Mouse (Mus musculus): ENCODE measurements around the gene Atrn. TPM values are rescaled to one million over a fixed set of nuclear protein-coding genes. Genes with fewer than 3 reads are reported as not detected.

The Atrn gene
- polyA plus RNA-seq, 1 experiment from 2014 or later: 13.6 TPM

DNA sequence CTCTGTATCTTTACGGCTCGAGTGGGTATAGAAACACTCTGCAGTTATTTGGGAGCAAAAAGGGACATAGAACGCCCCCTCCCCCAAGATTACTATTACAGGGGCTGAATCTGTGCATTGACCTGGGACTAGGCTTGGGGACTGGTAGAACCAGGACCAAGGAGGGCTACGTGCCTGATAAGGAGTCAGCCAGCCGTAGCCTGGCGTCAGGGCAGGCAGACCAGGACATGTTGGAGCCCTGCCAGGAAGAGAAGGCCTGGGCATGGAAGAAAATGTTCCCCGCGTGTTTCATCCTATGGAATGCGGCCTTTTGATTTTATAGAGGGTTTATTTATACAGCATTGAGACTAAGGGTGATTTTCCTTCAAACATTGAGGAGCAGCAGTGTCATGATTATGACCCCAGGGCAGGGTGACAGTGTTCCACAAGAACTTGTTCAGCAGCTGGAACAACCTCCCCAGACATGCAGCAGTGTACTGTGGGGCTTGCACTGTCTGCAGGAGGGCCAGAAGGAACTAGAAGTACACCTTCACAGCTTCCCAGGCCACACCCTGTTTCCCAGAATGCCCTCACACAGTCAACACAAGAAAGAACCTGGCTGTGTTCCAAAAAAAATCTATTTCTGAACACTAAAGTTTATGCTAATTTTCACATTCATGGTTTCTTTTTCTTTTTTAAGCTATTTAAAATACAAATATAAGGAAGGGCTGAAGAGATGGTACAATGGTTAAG is 138.9 kb downstream of the Atrn start:
- Histone ChIP-seq H3K9me3 (no peaks in the 10 kb centered on the region), H3K36me3 (no peaks in the 10 kb centered on the region), H3K27me3 (replicated peaks) (peaks cover 30% of the 10 kb centered on the region), H3K27ac (no peak overlapping the region), H3K4me1 (peaks cover 19% of the 10 kb centered on the region), H3K9ac (no peak overlapping the region), H3K4me2 (replicated peaks) (no peak overlapping the region), H3K4me3 (no peak overlapping the region)
- 89% methylated on average over 9 of the region's 9 CpGs for WGBS
- ATAC-seq (ENCODE audit: low FRiP score, low read depth): no peak

GRCm38 (mm10) chr2:131046025-131046424 is 139.7 kb downstream of the Atrn start:
- no peak overlapping the region for H3K27ac ChIP-seq
- no peak overlapping the region for H3K4me2 ChIP-seq (replicated peaks)
- H3K9ac ChIP-seq: no peak overlapping the region
- WGBS: 81% methylated on average over 2 of the region's 2 CpGs
- ATAC-seq (ENCODE audit: low FRiP score, low read depth): no peak
- peaks cover 23% of the 10 kb centered on the region for H3K27me3 ChIP-seq (replicated peaks)
- peaks cover 14% of the 10 kb centered on the region; the same call in 1 of the 2 replicates for H3K4me1 ChIP-seq
- H3K4me3 ChIP-seq: no peak overlapping the region
- H3K9me3 ChIP-seq: no peaks in the 10 kb centered on the region
- no peaks in the 10 kb centered on the region for H3K36me3 ChIP-seq

- no peak overlapping the region for H3K9ac ChIP-seq
- no peak overlapping the region for H3K4me3 ChIP-seq
- H3K4me1 ChIP-seq: peaks cover 29% of the 10 kb centered on the region
- no peak for ATAC-seq (ENCODE audit: low FRiP score, low read depth)
- no peaks in the 10 kb centered on the region for H3K9me3 ChIP-seq
- peaks cover 54% of the 10 kb centered on the region for H3K27me3 ChIP-seq (replicated peaks)
- no peak overlapping the region for H3K27ac ChIP-seq
- no peaks in the 10 kb centered on the region for H3K36me3 ChIP-seq
- 70% methylated on average over 5 of the region's 5 CpGs for WGBS
- H3K4me2 ChIP-seq (replicated peaks): no peak overlapping the region
Measured at GRCm38 (mm10) chr2:131052043-131052442, 145.7 kb downstream of the Atrn start.

- ATAC-seq (ENCODE audit: low FRiP score, low read depth): no peak
- Histone ChIP-seq H3K36me3 (no peaks in the 10 kb centered on the region), H3K27me3 (replicated peaks) (peaks cover 54% of the 10 kb centered on the region), H3K4me1 (peaks cover 29% of the 10 kb centered on the region), H3K27ac (no peak overlapping the region), H3K4me2 (replicated peaks) (no peak overlapping the region), H3K9me3 (no peaks in the 10 kb centered on the region), H3K9ac (no peak overlapping the region), H3K4me3 (no peak overlapping the region)
- WGBS: 63% methylated on average over 6 of the region's 6 CpGs
Measured at GRCm38 (mm10) chr2:131052862-131053418, 146.6 kb downstream of the Atrn start.

DNA sequence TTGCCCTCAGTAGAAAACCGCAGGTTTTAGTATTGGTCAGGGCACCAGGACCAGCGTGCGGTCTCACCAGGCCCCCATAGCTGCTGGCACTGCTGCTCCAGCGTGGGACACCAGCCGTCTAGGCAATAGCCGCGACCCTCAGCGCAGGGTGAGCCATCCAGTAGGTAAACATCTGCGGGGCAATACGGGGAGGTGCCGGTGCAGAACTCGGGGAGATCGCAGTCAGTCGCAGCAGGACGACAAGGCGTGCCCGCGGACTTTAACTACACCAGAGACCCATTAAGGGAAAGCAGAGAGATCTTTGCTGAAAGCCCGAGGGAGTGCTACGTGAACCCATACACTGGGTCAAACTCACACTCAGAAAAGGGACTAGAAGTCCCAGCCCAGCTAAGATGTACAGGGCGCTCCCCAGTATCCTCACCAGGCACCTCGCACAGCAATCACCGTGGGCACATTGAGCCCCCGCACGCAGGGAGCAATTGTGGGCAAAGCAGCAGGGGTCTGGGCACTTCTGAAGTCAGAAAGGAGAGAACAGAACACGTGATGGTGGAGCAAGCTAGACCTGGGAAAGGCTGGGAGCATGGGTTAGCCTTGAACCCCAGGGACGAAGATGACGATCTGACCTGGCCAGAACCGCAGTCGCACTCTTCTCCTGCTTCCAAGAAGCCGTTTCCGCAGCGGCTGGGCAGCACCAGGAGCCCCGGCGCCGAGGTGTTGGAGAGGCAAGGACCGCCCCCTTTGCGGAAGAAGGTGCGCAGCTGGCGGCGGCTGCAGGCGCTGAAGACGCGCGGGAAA is 147.8 kb downstream of the Atrn start:
- no peaks in the 10 kb centered on the region for H3K36me3 ChIP-seq
- H3K4me3 ChIP-seq: peak overlapping the region; percentile 20
- ATAC-seq (ENCODE audit: low FRiP score, low read depth): no peak
- H3K4me1 ChIP-seq: peaks cover 29% of the 10 kb centered on the region
- H3K27ac ChIP-seq: no peak overlapping the region
- peaks cover 54% of the 10 kb centered on the region for H3K27me3 ChIP-seq (replicated peaks)
- H3K4me2 ChIP-seq (replicated peaks): peak overlapping the region; percentile 52
- WGBS: under 1% methylated on average over 45 of the region's 45 CpGs
- H3K9ac ChIP-seq: 0 out of 2 replicates have a peak overlapping the region, but pooled peaks have one; percentile 29
- no peaks in the 10 kb centered on the region for H3K9me3 ChIP-seq

DNA sequence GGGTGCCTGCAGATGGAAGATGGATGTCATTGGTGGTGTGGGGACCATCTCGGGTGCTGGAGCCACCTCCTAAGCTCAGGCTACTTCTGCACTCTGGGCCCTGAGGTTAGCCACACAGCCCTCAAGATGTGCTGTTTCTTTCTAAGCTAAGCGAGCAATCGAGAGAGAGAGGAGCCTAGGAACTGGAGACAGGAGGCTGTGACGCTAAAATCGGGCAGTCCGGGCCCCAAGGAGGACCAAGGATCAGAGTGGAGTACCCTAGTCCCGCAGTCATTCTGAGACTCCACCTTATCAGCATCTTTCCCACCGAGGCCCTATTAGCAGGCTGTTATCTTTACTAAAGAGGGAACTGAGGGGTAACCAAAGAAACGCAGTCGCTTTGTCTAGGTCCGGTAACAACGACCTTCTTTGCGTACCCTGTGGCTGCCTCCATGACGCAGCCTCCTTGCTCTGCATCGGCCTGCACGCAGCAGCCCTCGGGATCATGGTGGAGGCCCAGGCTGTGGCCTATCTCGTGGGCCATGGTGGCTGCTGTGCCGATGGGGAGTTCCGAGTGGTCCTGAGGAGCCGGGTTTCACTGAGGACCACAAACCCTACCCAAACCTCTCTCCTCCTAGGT is 148.5 kb downstream of the Atrn start:
- no peaks in the 10 kb centered on the region for H3K36me3 ChIP-seq
- H3K27ac ChIP-seq: no peak overlapping the region
- H3K27me3 ChIP-seq (replicated peaks): peaks cover 54% of the 10 kb centered on the region
- no peak overlapping the region for H3K9ac ChIP-seq
- H3K9me3 ChIP-seq: no peaks in the 10 kb centered on the region
- H3K4me2 ChIP-seq (replicated peaks): peak overlapping the region; percentile 52
- 0 out of 2 replicates have a peak, but pooled peaks have one; percentile 20 for ATAC-seq (ENCODE audit: low FRiP score, low read depth)
- H3K4me1 ChIP-seq: peaks cover 29% of the 10 kb centered on the region
- H3K4me3 ChIP-seq: peak overlapping the region; percentile 20
- WGBS: 2% methylated on average over 21 of the region's 21 CpGs

DNA sequence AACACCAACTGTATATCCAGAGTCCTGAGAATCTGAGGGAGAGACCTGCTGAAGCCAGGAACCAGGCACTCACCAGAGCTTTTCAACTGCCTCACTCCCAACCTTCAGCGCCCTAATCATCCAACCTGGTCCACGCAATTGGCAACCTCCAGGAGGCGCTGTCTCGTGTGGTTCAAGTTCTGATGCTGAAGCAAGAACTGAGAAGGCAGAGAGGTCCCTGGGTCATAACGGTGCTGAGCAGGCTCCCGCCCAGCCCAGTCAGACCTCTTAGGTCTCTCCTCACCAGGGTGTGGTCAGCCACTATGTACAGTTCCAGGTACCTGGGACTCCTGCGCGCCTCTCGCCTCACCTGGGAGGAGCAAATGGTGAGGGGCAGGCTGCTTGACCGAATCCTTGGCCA is 149.3 kb downstream of the Atrn start:
- 5% methylated on average over 10 of the region's 10 CpGs for WGBS
- ATAC-seq (ENCODE audit: low FRiP score, low read depth): 0 out of 2 replicates have a peak, but pooled peaks have one; percentile 23
- Histone ChIP-seq H3K9ac (no peak overlapping the region), H3K4me1 (peaks cover 29% of the 10 kb centered on the region), H3K9me3 (no peaks in the 10 kb centered on the region), H3K27me3 (replicated peaks) (peaks cover 54% of the 10 kb centered on the region), H3K4me2 (replicated peaks) (peak overlapping the region; percentile 32; the same call in 1 of the 2 replicates), H3K4me3 (0 out of 2 replicates have a peak overlapping the region, but pooled peaks have one; percentile 5), H3K27ac (no peak overlapping the region), H3K36me3 (no peaks in the 10 kb centered on the region)

DNA sequence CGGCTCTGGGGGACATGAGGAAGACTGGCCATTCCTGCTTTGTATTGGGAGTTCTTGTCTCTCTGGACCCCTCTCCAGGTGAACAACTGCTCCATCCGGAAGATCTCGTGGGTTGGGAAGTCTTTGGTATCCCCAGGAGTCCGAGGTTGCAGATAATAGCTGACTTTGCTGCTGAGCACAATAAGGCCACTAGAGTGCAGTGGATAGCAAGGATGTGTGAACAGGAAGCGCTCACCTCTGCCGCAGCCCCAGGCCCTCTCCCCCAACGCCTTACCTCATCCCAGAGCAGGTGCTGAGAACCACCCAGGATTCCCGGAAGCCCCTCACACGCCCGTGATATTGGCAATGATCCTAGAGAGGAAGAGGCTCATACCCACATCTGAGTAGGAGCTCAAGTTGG is 149.9 kb downstream of the Atrn start:
- no peaks in the 10 kb centered on the region for H3K9me3 ChIP-seq
- peaks cover 29% of the 10 kb centered on the region for H3K4me1 ChIP-seq
- H3K4me3 ChIP-seq: no peak overlapping the region
- no peak overlapping the region for H3K27ac ChIP-seq
- no peaks in the 10 kb centered on the region for H3K36me3 ChIP-seq
- WGBS: 3% methylated on average over 10 of the region's 10 CpGs
- ATAC-seq (ENCODE audit: low FRiP score, low read depth): peak; percentile 52; the same call in 1 of the 2 replicates
- peaks cover 52% of the 10 kb centered on the region for H3K27me3 ChIP-seq (replicated peaks)
- H3K9ac ChIP-seq: no peak overlapping the region
- H3K4me2 ChIP-seq (replicated peaks): peak overlapping the region; percentile 32

- Histone ChIP-seq H3K9ac (no peak overlapping the region), H3K36me3 (no peaks in the 10 kb centered on the region), H3K27ac (no peak overlapping the region), H3K4me2 (replicated peaks) (no peak overlapping the region), H3K4me3 (no peak overlapping the region), H3K27me3 (replicated peaks) (peaks cover 57% of the 10 kb centered on the region), H3K9me3 (no peaks in the 10 kb centered on the region), H3K4me1 (peaks cover 29% of the 10 kb centered on the region)
- WGBS: 95% methylated on average over 8 of the region's 8 CpGs
- no peak for ATAC-seq (ENCODE audit: low FRiP score, low read depth)
Measured at GRCm38 (mm10) chr2:131058672-131059071, 152.4 kb downstream of the Atrn start.

DNA sequence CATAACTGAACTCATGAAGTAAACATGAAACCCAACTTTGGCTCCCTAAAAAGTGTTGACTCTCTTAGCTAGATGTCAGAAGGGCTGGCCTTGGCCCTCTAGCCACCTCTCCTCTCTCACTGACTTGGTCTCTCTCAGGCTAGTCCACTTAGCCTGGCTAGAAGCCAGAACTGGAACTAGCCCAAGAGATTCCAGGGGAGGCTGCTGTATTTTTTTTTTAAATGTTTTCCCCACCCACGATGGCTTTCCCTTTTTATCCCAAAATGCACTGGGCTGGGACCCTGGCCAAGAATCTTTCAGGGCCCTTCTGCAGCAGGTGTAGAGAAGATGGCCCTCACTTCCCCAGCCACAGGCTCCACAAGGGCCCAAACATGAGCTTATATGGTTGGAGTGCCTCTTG is 153.1 kb downstream of the Atrn start:
- no peaks in the 10 kb centered on the region for H3K9me3 ChIP-seq
- no peak overlapping the region for H3K4me3 ChIP-seq
- H3K36me3 ChIP-seq: no peaks in the 10 kb centered on the region
- no peak overlapping the region for H3K27ac ChIP-seq
- WGBS: 69% methylated on average over 1 of the region's 1 CpGs
- H3K4me2 ChIP-seq (replicated peaks): no peak overlapping the region
- ATAC-seq (ENCODE audit: low FRiP score, low read depth): no peak
- H3K9ac ChIP-seq: no peak overlapping the region
- H3K4me1 ChIP-seq: peaks cover 22% of the 10 kb centered on the region
- H3K27me3 ChIP-seq (replicated peaks): peaks cover 53% of the 10 kb centered on the region

DNA sequence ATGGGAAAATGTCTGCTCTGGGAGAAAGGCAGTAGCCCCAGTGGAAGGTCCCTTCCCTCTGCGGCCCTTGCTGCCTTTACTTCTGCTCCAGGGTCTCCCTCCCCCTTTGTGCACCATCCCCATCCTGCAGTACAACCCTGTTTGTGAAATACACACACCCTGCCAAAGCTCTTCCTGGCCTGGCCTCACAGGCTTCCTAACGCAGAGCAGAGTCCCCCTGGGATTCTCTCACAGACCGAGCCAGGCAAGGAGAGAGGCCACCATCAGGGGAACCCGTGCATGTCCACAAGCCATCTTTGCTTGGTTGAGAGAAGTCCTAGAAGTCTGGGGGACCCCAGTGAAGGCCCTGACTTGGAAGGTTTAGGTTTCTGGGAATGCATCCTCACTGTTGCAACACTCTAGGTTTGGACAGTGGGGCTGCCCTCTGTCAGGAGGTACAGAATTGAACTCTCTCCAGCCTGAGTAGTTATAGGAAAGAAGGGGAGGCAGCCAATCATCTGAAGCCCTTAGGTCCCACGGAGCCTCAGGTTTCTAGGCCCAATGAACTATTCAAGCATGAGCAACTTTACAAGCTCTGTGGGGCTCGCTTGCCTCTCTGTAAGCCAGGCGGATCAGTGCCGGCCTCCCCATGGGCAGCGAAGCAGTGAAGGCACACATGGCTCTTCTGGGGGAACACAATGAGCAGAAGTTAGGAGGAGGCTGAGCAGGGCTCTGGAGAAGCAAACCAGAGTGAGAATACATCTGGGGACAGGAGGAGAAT is 153.7 kb downstream of the Atrn start:
- no peak overlapping the region for H3K9ac ChIP-seq
- no peaks in the 10 kb centered on the region for H3K36me3 ChIP-seq
- no peak for ATAC-seq (ENCODE audit: low FRiP score, low read depth)
- no peaks in the 10 kb centered on the region for H3K9me3 ChIP-seq
- H3K27me3 ChIP-seq (replicated peaks): peaks cover 53% of the 10 kb centered on the region
- WGBS: 70% methylated on average over 9 of the region's 9 CpGs
- no peak overlapping the region for H3K27ac ChIP-seq
- peaks cover 16% of the 10 kb centered on the region for H3K4me1 ChIP-seq
- no peak overlapping the region for H3K4me2 ChIP-seq (replicated peaks)
- no peak overlapping the region for H3K4me3 ChIP-seq
